Mouse (Mus musculus) testis, adult 2 months (tissue): ENCODE results near the gene Ddah1.

Experiments used
- CTCF ChIP-seq: fragments of 200-500 bp; IDR thresholded peaks from 2 replicates; pipeline ENCODE4 v1.5.1; 2012; ENCODE audit warnings: low read depth, mild to moderate bottlenecking, inconsistent platforms, low read length, moderate library complexity; ENCODE audit not compliant: control insufficient read depth, insufficient read depth, insufficient replicate concordance
- POLR2A ChIP-seq: fragments of 200-500 bp; IDR thresholded peaks from 2 replicates; pipeline ENCODE4 v1.6.1; 2012; ENCODE audit warnings: low read depth, mild to moderate bottlenecking, inconsistent platforms, low read length, moderate library complexity; ENCODE audit not compliant: control insufficient read depth

- TF ChIP-seq CTCF (no peak), POLR2A (no peak)
Measured at GRCm38 (mm10) chr3:145846255-145846654, 87.8 kb downstream of the Ddah1 start.
